Mouse (Mus musculus) Patski (cell line): Measurements from ENCODE around the gene Vmn2r32. TPM values are rescaled to one million over a fixed set of nuclear protein-coding genes. Genes with fewer than 3 reads are reported as not detected.
"Not testable (repeated sequence)": the region's sequence is repeated elsewhere in the genome, so short reads cannot be mapped to it uniquely, and the experiment has no call there.

Source experiments
- ATAC-seq: fragments of 100-300 bp; one replicate; pipeline ENCODE4 v1.8.0; 2021
- CTCF ChIA-PET: fragments of 350-600 bp; sonication (Branson Sonifier 250); formaldehyde crosslinking; loops from one replicate; lab custom pipeline; 2022; ENCODE audit warnings: inconsistent platforms; lab: Charles Lee
- POLR2A ChIA-PET: fragments of 350-600 bp; sonication (Branson Sonifier 250); formaldehyde crosslinking; loops from one replicate; lab custom pipeline; 2022; ENCODE audit warnings: antibody characterized with exemption, inconsistent platforms; lab: Charles Lee
- DNase-seq: peaks from one replicate; pipeline ENCODE4 v3.0.0-alpha.2; 2011; ENCODE audit warnings: low read depth, low spot score
- H3K27me3 ChIP-seq: fragments of 371-371 bp; one replicate; pipeline ENCODE4 v1.5.1; 2021
- in situ Hi-C: fragments of 300-500 bp; cut with MboI; formaldehyde crosslinking; loops from 3 replicates; pipeline ENCODE4 v1.11.1; 2018; ENCODE audit warnings: low pct_unique_long_range_greater_than_20kb, mixed read lengths
- polyA plus RNA-seq: library from polyadenylated mRNA; unstranded; gene quantifications from one replicate; pipeline ENCODE4 v1.2.3, GENCODE M21; 2021

Gene Vmn2r32
- not detected for polyA plus RNA-seq

GRCm38 (mm10) chr7:7479918-7480317, at the start of gene Vmn2r32:
Vmn2r32 (minus strand) TSS chr7:7480018.
- CTCF ChIA-PET, POLR2A ChIA-PET, DNase-seq, ATAC-seq, in situ Hi-C loops, H3K27me3 ChIP-seq: not testable (repeated sequence)

Other genes starting within 250 kb of the Vmn2r32 start
- not detected for gene Vmn2r29, start 232.7 kb downstream of the Vmn2r32 start, polyA plus RNA-seq
- 0.08 TPM for gene Gm45844, start 201.7 kb downstream of the Vmn2r32 start, polyA plus RNA-seq
- gene Clcn4, start 179.2 kb downstream of the Vmn2r32 start, polyA plus RNA-seq = 10.7 TPM
- not detected for gene Vmn2r30, start 142.4 kb downstream of the Vmn2r32 start, polyA plus RNA-seq
- not detected for gene Gm45783, start 105.4 kb downstream of the Vmn2r32 start, polyA plus RNA-seq
- not detected for gene Vmn2r31, start 80.3 kb downstream of the Vmn2r32 start, polyA plus RNA-seq
- not detected for gene Vmn2r33, start 86.8 kb upstream of the Vmn2r32 start, polyA plus RNA-seq
- not detected for gene Vmn2r34, start 209.5 kb upstream of the Vmn2r32 start, polyA plus RNA-seq